Mouse (Mus musculus) midbrain, embryonic 13.5 days (tissue): Measurements from ENCODE around the gene Sacs. TPM values are rescaled to one million over a fixed set of nuclear protein-coding genes. Genes with fewer than 3 reads are reported as not detected.
"Not testable (repeated sequence)": the region's sequence is repeated elsewhere in the genome, so short reads cannot be mapped to it uniquely, and the experiment has no call there.

Experiments used
- ATAC-seq: fragments of 200-750 bp; cut with Nextera tagmentation; 2 replicates; pipeline ENCODE4 v1.8.0; 2017; ENCODE audit warnings: mild to moderate bottlenecking, moderate TSS enrichment, moderate library complexity
- H3K27ac ChIP-seq: fragments of 300-500 bp; sonication (generic); 2 replicates; pipeline ENCODE4 v1.5.1; 2015; ENCODE audit warnings: inconsistent platforms, mild to moderate bottlenecking, moderate library complexity
- H3K27me3 ChIP-seq: fragments of 300-500 bp; sonication (generic); 2 replicates; pipeline ENCODE4 v1.6.1; 2015; ENCODE audit warnings: mild to moderate bottlenecking, inconsistent platforms
- H3K36me3 ChIP-seq: fragments of 300-500 bp; sonication (generic); 2 replicates; pipeline ENCODE4 v1.6.1; 2015; ENCODE audit warnings: mild to moderate bottlenecking, inconsistent platforms
- H3K4me1 ChIP-seq: fragments of 300-500 bp; sonication (generic); replicated peaks from 2 replicates; pipeline ENCODE4 v1.6.1; 2015; ENCODE audit warnings: inconsistent platforms
- H3K4me2 ChIP-seq: fragments of 300-500 bp; sonication (generic); replicated peaks from 2 replicates; pipeline ENCODE4 v1.6.1; 2015; ENCODE audit warnings: moderate library complexity, mild to moderate bottlenecking, inconsistent platforms
- H3K4me3 ChIP-seq: fragments of 300-500 bp; sonication (generic); replicated peaks from 2 replicates; pipeline ENCODE4 v1.5.1; 2015; ENCODE audit warnings: mild to moderate bottlenecking, inconsistent platforms
- H3K9ac ChIP-seq: fragments of 300-500 bp; sonication (generic); replicated peaks from 2 replicates; pipeline ENCODE4 v1.6.1; 2015; ENCODE audit warnings: mild to moderate bottlenecking, inconsistent platforms
- H3K9me3 ChIP-seq: fragments of 300-500 bp; sonication (generic); 2 replicates; pipeline ENCODE4 v1.6.1; 2016; ENCODE audit warnings: mild to moderate bottlenecking, inconsistent platforms
- WGBS: fragments of 180-500 bp; shearing (Covaris S2); methylation state at CpG from one replicate; pipeline ENCODE4 v1.1.7; 2015; 5-methylcytosine and 5-hydroxymethylcytosine counted together
- polyA plus RNA-seq: library from polyadenylated mRNA; unstranded; fragments of >200 nt; fragmentation: Nextera tagmentation; extraction: Ambion mirVana; gene quantifications from 2 replicates; pipeline ENCODE4 v1.2.1, GENCODE M21; 2015

Sacs gene
- polyA plus RNA-seq, 1 experiment from 2014 or later, result 7.3 TPM

DNA sequence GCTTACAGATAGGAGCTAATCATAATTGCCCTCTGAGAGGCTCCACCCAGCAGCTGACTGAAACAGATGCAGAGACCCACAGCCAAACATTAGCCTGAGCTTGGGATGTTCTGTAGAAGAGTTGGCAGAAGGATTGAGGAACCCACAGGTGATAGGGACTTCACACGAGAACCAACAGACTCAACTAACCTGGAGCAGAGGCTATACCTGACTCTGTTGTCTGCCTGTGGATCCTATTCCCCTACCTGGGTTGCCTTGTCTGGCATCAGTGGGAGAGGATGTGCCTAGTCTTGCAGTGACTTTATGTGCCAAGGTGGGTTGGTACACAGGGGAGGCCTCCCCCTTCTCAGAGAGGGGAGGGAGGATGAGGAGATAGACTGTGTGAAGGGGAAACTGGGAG, 5.7 kb upstream of the Sacs start:
- Histone ChIP-seq H3K4me3 (no peak overlapping the region), H3K9ac (no peak overlapping the region), H3K27ac (no peak overlapping the region), H3K27me3 (no peaks in the 10 kb centered on the region), H3K9me3 (no peaks in the 10 kb centered on the region), H3K4me2 (no peak overlapping the region), H3K36me3 (no peaks in the 10 kb centered on the region), H3K4me1 (peaks cover under 1% of the 10 kb centered on the region; the same call in 1 of the 2 replicates)
- no peak for ATAC-seq
- WGBS, result 86% methylated on average over 1 of the region's 1 CpGs

- 18% methylated on average over 5 of the region's 5 CpGs for WGBS
- H3K9me3 ChIP-seq, result no peaks in the 10 kb centered on the region
- H3K27me3 ChIP-seq, result no peaks in the 10 kb centered on the region
- H3K4me2 ChIP-seq, result no peak overlapping the region
- no peak for ATAC-seq
- H3K27ac ChIP-seq, result no peak overlapping the region
- peaks cover 12% of the 10 kb centered on the region; the same call in 1 of the 2 replicates for H3K4me1 ChIP-seq
- no peak overlapping the region for H3K4me3 ChIP-seq
- H3K36me3 ChIP-seq, result no peaks in the 10 kb centered on the region
- H3K9ac ChIP-seq, result no peak overlapping the region
These were observed 3.8 kb upstream of the Sacs start for GRCm38 (mm10) chr14:61134381-61135030.

DNA sequence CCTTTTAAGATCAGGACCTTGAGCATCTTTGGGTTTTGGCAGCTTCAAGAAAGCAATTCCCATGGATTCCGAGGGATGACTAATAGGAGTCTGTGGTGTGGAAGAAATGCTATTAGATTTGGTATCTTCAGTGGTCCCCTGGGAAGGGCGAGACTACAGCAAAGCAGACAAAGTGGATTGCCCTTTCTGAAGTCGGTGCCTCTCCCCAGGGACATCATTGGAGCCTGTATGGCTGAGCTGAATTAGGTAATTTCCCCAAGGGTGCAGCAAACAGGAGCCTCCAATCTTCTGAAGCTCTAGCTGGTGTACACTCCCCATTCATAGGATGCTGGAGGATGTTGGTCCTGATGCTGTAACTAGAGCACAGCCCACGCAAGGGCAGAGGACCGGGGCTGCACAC, 847 bp upstream of the Sacs start:
- H3K27me3 ChIP-seq, result 0 out of 2 replicates have a peak, but pooled peaks cover 3% of the 10 kb centered on the region
- 76% methylated on average over 5 of the region's 5 CpGs for WGBS
- 0 out of 2 replicates have a peak, but pooled peaks have one; percentile 25 for ATAC-seq
- H3K9me3 ChIP-seq, result no peaks in the 10 kb centered on the region
- no peak overlapping the region for H3K4me2 ChIP-seq
- no peak overlapping the region for H3K9ac ChIP-seq
- H3K4me3 ChIP-seq, result no peak overlapping the region
- H3K27ac ChIP-seq, result no peak overlapping the region
- peaks cover 12% of the 10 kb centered on the region; the same call in 1 of the 2 replicates for H3K4me1 ChIP-seq
- H3K36me3 ChIP-seq, result no peaks in the 10 kb centered on the region

- no peak; the same call in 1 of the 2 replicates for ATAC-seq
- Histone ChIP-seq H3K9ac (peak overlapping the region; percentile 83), H3K36me3 (no peaks in the 10 kb centered on the region), H3K27me3 (0 out of 2 replicates have a peak, but pooled peaks cover 3% of the 10 kb centered on the region), H3K9me3 (no peaks in the 10 kb centered on the region), H3K27ac (peak overlapping the region; percentile 67), H3K4me1 (peaks cover 16% of the 10 kb centered on the region), H3K4me3 (peak overlapping the region; percentile 58), H3K4me2 (peak overlapping the region; percentile 62)
- whole genome bisulfite sequencing, result 20% methylated on average over 8 of the region's 8 CpGs
These were observed 440 bp downstream of the Sacs start for GRCm38 (mm10) chr14:61138727-61139067.

GRCm38 (mm10) chr14:61143358-61143757, 5.1 kb downstream of the Sacs start:
- no peaks in the 10 kb centered on the region for H3K36me3 ChIP-seq
- no peak overlapping the region for H3K9ac ChIP-seq
- no peak for ATAC-seq
- peaks cover 10% of the 10 kb centered on the region for H3K4me1 ChIP-seq
- H3K9me3 ChIP-seq, result no peaks in the 10 kb centered on the region
- 70% methylated on average over 8 of the region's 8 CpGs for WGBS
- no peak overlapping the region for H3K4me2 ChIP-seq
- no peak overlapping the region for H3K4me3 ChIP-seq
- 0 out of 2 replicates have a peak, but pooled peaks cover 3% of the 10 kb centered on the region for H3K27me3 ChIP-seq
- H3K27ac ChIP-seq, result no peak overlapping the region

GRCm38 (mm10) chr14:61143869-61144268, 5.6 kb downstream of the Sacs start:
- Histone ChIP-seq H3K27ac (no peak overlapping the region), H3K9me3 (no peaks in the 10 kb centered on the region), H3K9ac (no peak overlapping the region), H3K27me3 (0 out of 2 replicates have a peak, but pooled peaks cover 3% of the 10 kb centered on the region), H3K36me3 (no peaks in the 10 kb centered on the region), H3K4me3 (no peak overlapping the region), H3K4me1 (peaks cover 8% of the 10 kb centered on the region), H3K4me2 (no peak overlapping the region)
- ATAC-seq, result 0 out of 2 replicates have a peak, but pooled peaks have one; percentile 58
- 43% methylated on average over 11 of the region's 11 CpGs for WGBS

GRCm38 (mm10) chr14:61150416-61150815, 12.2 kb downstream of the Sacs start:
- not testable (repeated sequence) for H3K4me3 ChIP-seq, H3K27ac ChIP-seq, ATAC-seq, H3K27me3 ChIP-seq, H3K36me3 ChIP-seq, H3K9ac ChIP-seq, H3K9me3 ChIP-seq, H3K4me1 ChIP-seq, H3K4me2 ChIP-seq
- 93% methylated on average over 13 of the region's 13 CpGs for WGBS

GRCm38 (mm10) chr14:61154900-61155585, 16.8 kb downstream of the Sacs start:
- Histone ChIP-seq H3K9me3 (no peaks in the 10 kb centered on the region), H3K4me2 (no peak overlapping the region)
- ATAC-seq, result no peak

GRCm38 (mm10) chr14:61155687-61156086, 17.4 kb downstream of the Sacs start:
- Histone ChIP-seq H3K27ac (no peak overlapping the region), H3K4me1 (peaks cover 5% of the 10 kb centered on the region), H3K9me3 (no peaks in the 10 kb centered on the region), H3K9ac (no peak overlapping the region), H3K36me3 (no peaks in the 10 kb centered on the region), H3K27me3 (no peaks in the 10 kb centered on the region), H3K4me3 (no peak overlapping the region), H3K4me2 (no peak overlapping the region)
- ATAC-seq, result no peak

More at GRCm38 (mm10) chr14:61154900-61155585, 16.8 kb downstream of the Sacs start:
- no peaks in the 10 kb centered on the region for H3K27me3 ChIP-seq
- no peak overlapping the region for H3K27ac ChIP-seq
- no peak overlapping the region for H3K9ac ChIP-seq
- WGBS, result 79% methylated on average over 6 of the region's 6 CpGs
- H3K4me3 ChIP-seq, result no peak overlapping the region
- peaks cover 3% of the 10 kb centered on the region; the same call in 1 of the 2 replicates for H3K36me3 ChIP-seq
- H3K4me1 ChIP-seq, result no peaks in the 10 kb centered on the region

DNA sequence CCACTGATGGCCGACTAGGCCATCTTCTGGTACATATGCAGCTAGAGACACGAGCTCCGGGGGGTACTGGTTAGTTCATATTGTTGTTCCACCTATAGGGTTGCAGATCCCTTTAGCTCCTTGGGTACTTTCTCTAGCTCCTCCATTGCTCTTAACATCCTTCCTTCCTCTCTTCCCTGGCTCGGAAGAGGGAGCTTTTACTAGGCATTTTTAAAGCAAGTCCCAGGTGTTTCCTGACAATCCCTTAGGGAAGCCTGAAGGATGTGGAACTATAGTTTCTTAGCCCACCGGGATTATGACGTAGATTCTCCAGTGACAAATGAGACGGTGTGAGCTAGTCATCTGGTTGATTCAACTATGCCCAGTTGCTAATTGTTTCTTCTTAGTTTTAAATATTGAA, 19.2 kb downstream of the Sacs start:
- not testable (repeated sequence) for H3K9ac ChIP-seq, H3K9me3 ChIP-seq, ATAC-seq, H3K4me2 ChIP-seq, H3K27ac ChIP-seq, H3K4me3 ChIP-seq, H3K36me3 ChIP-seq, H3K27me3 ChIP-seq
- H3K4me1 ChIP-seq, result peaks cover 11% of the 10 kb centered on the region
- WGBS, result 91% methylated on average over 7 of the region's 7 CpGs

GRCm38 (mm10) chr14:61160920-61161319, 22.7 kb downstream of the Sacs start:
- Histone ChIP-seq H3K27ac (no peak overlapping the region), H3K36me3 (no peaks in the 10 kb centered on the region), H3K4me1 (peaks cover 11% of the 10 kb centered on the region), H3K9me3 (no peaks in the 10 kb centered on the region), H3K4me3 (no peak overlapping the region), H3K27me3 (no peaks in the 10 kb centered on the region), H3K4me2 (no peak overlapping the region), H3K9ac (no peak overlapping the region)
- peak; percentile 40; the same call in 1 of the 2 replicates for ATAC-seq
- WGBS, result 74% methylated on average over 1 of the region's 1 CpGs
